In genomic region chr3:154572341-154572972, GRCm38 (mm10) we compare ENCODE assay signal across 8 mouse cellular contexts. TPM values are rescaled to one million over a fixed set of nuclear protein-coding genes. Genes with fewer than 3 reads are reported as not detected.
A peak's percentile ranks its signal among the peaks of the same experiment; 100 is the strongest.
DNase-seq lines count a peak whose midpoint lies in the region; ATAC-seq and TF ChIP-seq lines count a peak whose summit lies in the region.

No protein-coding gene starts in this region.

- H3K4me3 ChIP-seq in limb, embryonic 14.5 days (replicated peaks; ENCODE audit: low read length) = no peak overlapping the region
- no peak overlapping the region for H3K4me3 ChIP-seq in midbrain, postnatal 0 days (ENCODE audit: low read depth, low read length)

- no peak overlapping the region for H3K27ac ChIP-seq in limb, embryonic 14.5 days (replicated peaks; ENCODE audit: low read depth, low read length)
- H3K27ac ChIP-seq in midbrain, postnatal 0 days (ENCODE audit: low read depth, low read length) = no peak overlapping the region

- DNase-seq in 3134 (ENCODE audit: extremely low read depth, insufficient read length, low spot score) = peak; percentile 32
- DNase-seq in adrenal gland, adult 18-20 months (ENCODE audit: low spot score in 2 of 2) = peak; percentile 56 to 67
- peak; percentile 94 for DNase-seq in embryo, embryonic 10 days (ENCODE audit: low spot score)
- DNase-seq in gastrocnemius, postnatal 36 days = peak; percentile 38 to 52
- peak; percentile 62 for DNase-seq in kidney, adult 18-20 months
- DNase-seq in limb, embryonic 14.5 days (ENCODE audit: low spot score) = peak; percentile 90
- DNase-seq in midbrain, postnatal 0 days (ENCODE audit: low spot score) = peak; percentile 91
- peak; percentile 24 to 71 for DNase-seq in spleen, postnatal 10 days (ENCODE audit: low spot score in 2 of 2)

- no peak overlapping the region for H3K4me2 ChIP-seq in limb, embryonic 14.5 days (replicated peaks; ENCODE audit: low read depth, low read length, severe bottlenecking)
- H3K4me2 ChIP-seq in midbrain, postnatal 0 days (ENCODE audit: low read depth, low read length, poor library complexity, severe bottlenecking) = no peak overlapping the region

- peak; percentile 75; the same call in 1 of the 2 replicates for ATAC-seq in limb, embryonic 14.5 days (ENCODE audit: low FRiP score, low read depth)
- ATAC-seq in midbrain, postnatal 0 days (ENCODE audit: low FRiP score) = peak; percentile 87

- 15% methylated on average over 12 of the region's 12 CpGs for WGBS in limb, embryonic 14.5 days
- 7% methylated on average over 12 of the region's 12 CpGs for WGBS in midbrain, postnatal 0 days

- H3K36me3 ChIP-seq in limb, embryonic 14.5 days (ENCODE audit: control insufficient read depth, insufficient read depth, low read length) = 0 out of 2 replicates have a peak, but pooled peaks cover 1% of the 10 kb centered on the region
- H3K36me3 ChIP-seq in midbrain, postnatal 0 days (ENCODE audit: insufficient read depth, low read length) = no peaks in the 10 kb centered on the region

- H3K27me3 ChIP-seq in limb, embryonic 14.5 days (ENCODE audit: control insufficient read depth, insufficient read depth, low read length) = no peaks in the 10 kb centered on the region; the same call in 1 of the 2 replicates
- 0 out of 2 replicates have a peak, but pooled peaks cover 8% of the 10 kb centered on the region for H3K27me3 ChIP-seq in midbrain, postnatal 0 days (ENCODE audit: insufficient read depth, low read length)

- TF ChIP-seq POLR2A in limb, embryonic 14.5 days (IDR thresholded peaks at IDR 0.05; ENCODE audit: borderline replicate concordance, extremely low read depth, insufficient read depth, insufficient read length) = no peak

- H3K9me3 ChIP-seq in limb, embryonic 14.5 days (ENCODE audit: control insufficient read depth, low read length) = no peaks in the 10 kb centered on the region
- H3K9me3 ChIP-seq in midbrain, postnatal 0 days (ENCODE audit: low read length) = no peaks in the 10 kb centered on the region

- no peak overlapping the region for H3K9ac ChIP-seq in limb, embryonic 14.5 days (ENCODE audit: low read depth, low read length, severe bottlenecking)
- no peak overlapping the region for H3K9ac ChIP-seq in midbrain, postnatal 0 days (replicated peaks; ENCODE audit: low read length, poor library complexity, severe bottlenecking)

- no peaks in the 10 kb centered on the region for H3K4me1 ChIP-seq in limb, embryonic 14.5 days (ENCODE audit: control insufficient read depth, insufficient read depth, low read length)
- no peaks in the 10 kb centered on the region for H3K4me1 ChIP-seq in midbrain, postnatal 0 days (ENCODE audit: insufficient read depth, low read length)

- intact Hi-C loops in gastrocnemius, postnatal 36 days (cut with DNase I) = loop anchor here (1.0 kb wide), 1 partner anchor 303 kb away; no protein-coding TSS in a partner anchor

- peak; percentile 95 for TF ChIP-seq CTCF in midbrain, postnatal 0 days (IDR thresholded peaks at IDR 0.05)

RNA-seq across cellular contexts. Expression of gene Cryz, which starts 24.1 kb away (rescaled TPM):
- total RNA-seq in adrenal gland, adult 18-20 months (2021) = 10 to 100 TPM; 20.9 to 29.6 TPM
- total RNA-seq in gastrocnemius, postnatal 36 days (2021) = 10 to 100 TPM in 1 of 2 experiments, 1 to 10 TPM in 1; 8.0 to 10.3 TPM
- 15.3 and 15.7 TPM in 2 replicates for polyA plus RNA-seq in limb, embryonic 14.5 days (2012; rRNA removed)
- polyA plus RNA-seq in limb, embryonic 14.5 days (2014; fragmentation: Nextera tagmentation; extraction: Ambion mirVana) = 18.6 and 21.5 TPM in 2 replicates
- total RNA-seq in midbrain, postnatal 0 days (2014; rRNA removed) = 12.0 and 12.6 TPM in 2 replicates
- polyA plus RNA-seq in midbrain, postnatal 0 days (2015; fragmentation: Nextera tagmentation; extraction: Ambion mirVana) = 12.3 and 13.9 TPM in 2 replicates

RNA-seq across cellular contexts. Expression of gene Tyw3, which starts 24.4 kb away (rescaled TPM):
- 1 to 10 TPM; 3.4 to 5.1 TPM for total RNA-seq in adrenal gland, adult 18-20 months (2021)
- total RNA-seq in gastrocnemius, postnatal 36 days (2021) = 1 to 10 TPM; 2.7 to 3.2 TPM
- 17.2 and 21.9 TPM in 2 replicates for polyA plus RNA-seq in limb, embryonic 14.5 days (2012; rRNA removed)
- polyA plus RNA-seq in limb, embryonic 14.5 days (2014; fragmentation: Nextera tagmentation; extraction: Ambion mirVana) = 17.2 and 17.6 TPM in 2 replicates
- 6.3 and 10.2 TPM in 2 replicates for total RNA-seq in midbrain, postnatal 0 days (2014; rRNA removed)
- polyA plus RNA-seq in midbrain, postnatal 0 days (2015; fragmentation: Nextera tagmentation; extraction: Ambion mirVana) = 9.9 and 10.7 TPM in 2 replicates

Comparison
In these comparisons a context has a peak if more than half of its experiments do, and no peak if none do; other contexts are left out.
1. DNase-seq: peak in every context shown above with its lines; median percentile 94 in embryo, embryonic 10 days; 91 in midbrain, postnatal 0 days; 90 in limb, embryonic 14.5 days; 62 in kidney, adult 18-20 months; 62 in adrenal gland, adult 18-20 months; 48 in spleen, postnatal 10 days; 45 in gastrocnemius, postnatal 36 days; 32 in 3134.